Mouse (Mus musculus) stomach, embryonic 14.5 days (tissue): ENCODE data around the gene Mmp15. TPM values are rescaled to one million over a fixed set of nuclear protein-coding genes. Genes with fewer than 3 reads are reported as not detected.

Experiments
- ATAC-seq: fragments of 200-750 bp; cut with Nextera tagmentation; 2 replicates; pipeline ENCODE4 v1.8.0; 2017; ENCODE audit warnings: low read depth, moderate TSS enrichment; ENCODE audit not compliant: insufficient number of reproducible peaks, insufficient read depth, low FRiP score
- H3K27ac ChIP-seq: fragments of 300-500 bp; sonication (generic); 2 replicates; pipeline ENCODE4 v1.5.1; 2014; ENCODE audit warnings: mild to moderate bottlenecking, low read length, moderate library complexity, mixed read lengths
- H3K27me3 ChIP-seq: fragments of 300-500 bp; sonication (generic); 2 replicates; pipeline ENCODE4 v1.6.1; 2014; ENCODE audit warnings: low read length, control low read depth, mixed read lengths; ENCODE audit not compliant: control insufficient read depth, insufficient read depth
- H3K36me3 ChIP-seq: fragments of 300-500 bp; sonication (generic); 2 replicates; pipeline ENCODE4 v1.6.1; 2014; ENCODE audit warnings: mild to moderate bottlenecking, control low read depth, low read length, moderate library complexity, mixed read lengths; ENCODE audit not compliant: control insufficient read depth, insufficient read depth
- H3K4me1 ChIP-seq: fragments of 300-500 bp; sonication (generic); 2 replicates; pipeline ENCODE4 v1.6.1; 2014; ENCODE audit warnings: low read length, control low read depth, mixed read lengths; ENCODE audit not compliant: control insufficient read depth, insufficient read depth
- H3K4me2 ChIP-seq: fragments of 300-500 bp; sonication (generic); replicated peaks from 2 replicates; pipeline ENCODE4 v1.6.1; 2014; ENCODE audit warnings: low read depth, low read length, control low read depth
- H3K4me3 ChIP-seq: fragments of 300-500 bp; sonication (generic); 2 replicates; pipeline ENCODE4 v1.5.1; 2014; ENCODE audit warnings: low read depth, low read length, control low read depth
- H3K9ac ChIP-seq: fragments of 300-500 bp; sonication (generic); replicated peaks from 2 replicates; pipeline ENCODE4 v1.6.1; 2014; ENCODE audit warnings: low read depth, mild to moderate bottlenecking, control low read depth, low read length, moderate library complexity, mixed read lengths
- H3K9me3 ChIP-seq: fragments of 300-500 bp; sonication (generic); 2 replicates; pipeline ENCODE4 v1.6.1; 2016; ENCODE audit warnings: low read depth, low read length, control low read depth; ENCODE audit not compliant: control insufficient read depth
- WGBS: fragments of 180-500 bp; shearing (Covaris S2); extraction: QIAGEN DNeasy Blood & Tissue Kit; methylation state at CpG from one replicate; pipeline ENCODE4 v1.1.7; 2014; 5-methylcytosine and 5-hydroxymethylcytosine counted together
- polyA plus RNA-seq: library from polyadenylated mRNA; unstranded; fragments of >200 nt; fragmentation: Nextera tagmentation; extraction: Ambion mirVana; gene quantifications from 2 replicates; pipeline ENCODE4 v1.2.1, GENCODE M21; 2014

The Mmp15 gene
- 21.5 and 22.0 TPM in 2 replicates for polyA plus RNA-seq

- no peaks in the 10 kb centered on the region for H3K36me3 ChIP-seq
- H3K9ac ChIP-seq: peak within 1 kb of the TSS; percentile 80
- peak; percentile 82 for ATAC-seq
- H3K4me1 ChIP-seq: 0 out of 2 replicates have a peak, but pooled peaks cover 7% of the 10 kb centered on the region
- peak within 1 kb of the TSS; percentile 72 for H3K4me3 ChIP-seq
- H3K9me3 ChIP-seq: no peaks in the 10 kb centered on the region
- under 1% methylated on average over 67 of the region's 80 CpGs for WGBS
- peak within 1 kb of the TSS; percentile 81 for H3K27ac ChIP-seq
- 0 out of 2 replicates have a peak, but pooled peaks cover 2% of the 10 kb centered on the region for H3K27me3 ChIP-seq
- H3K4me2 ChIP-seq: peak within 1 kb of the TSS; percentile 76
Measured at GRCm38 (mm10) chr8:95352151-95352870, at the start of gene Mmp15. Gene Mmp15 (plus strand): TSS chr8:95352268.

GRCm38 (mm10) chr8:95302410-95302809 is 49.7 kb upstream of the Mmp15 start:
- no peak overlapping the region for H3K9ac ChIP-seq
- 15% methylated on average over 5 of the region's 5 CpGs for WGBS
- no peaks in the 10 kb centered on the region for H3K36me3 ChIP-seq
- no peak overlapping the region for H3K4me2 ChIP-seq
- H3K9me3 ChIP-seq: no peaks in the 10 kb centered on the region
- no peak for ATAC-seq
- H3K27me3 ChIP-seq: no peaks in the 10 kb centered on the region
- H3K27ac ChIP-seq: no peak overlapping the region
- no peak overlapping the region for H3K4me3 ChIP-seq
- H3K4me1 ChIP-seq: no peaks in the 10 kb centered on the region

GRCm38 (mm10) chr8:95305526-95305925 is 46.5 kb upstream of the Mmp15 start:
- ATAC-seq: no peak
- Histone ChIP-seq H3K4me2 (no peak overlapping the region), H3K4me1 (no peaks in the 10 kb centered on the region), H3K9me3 (no peaks in the 10 kb centered on the region), H3K4me3 (no peak overlapping the region), H3K27me3 (no peaks in the 10 kb centered on the region), H3K27ac (no peak overlapping the region), H3K36me3 (no peaks in the 10 kb centered on the region), H3K9ac (no peak overlapping the region)
- 55% methylated on average over 4 of the region's 4 CpGs for WGBS

DNA sequence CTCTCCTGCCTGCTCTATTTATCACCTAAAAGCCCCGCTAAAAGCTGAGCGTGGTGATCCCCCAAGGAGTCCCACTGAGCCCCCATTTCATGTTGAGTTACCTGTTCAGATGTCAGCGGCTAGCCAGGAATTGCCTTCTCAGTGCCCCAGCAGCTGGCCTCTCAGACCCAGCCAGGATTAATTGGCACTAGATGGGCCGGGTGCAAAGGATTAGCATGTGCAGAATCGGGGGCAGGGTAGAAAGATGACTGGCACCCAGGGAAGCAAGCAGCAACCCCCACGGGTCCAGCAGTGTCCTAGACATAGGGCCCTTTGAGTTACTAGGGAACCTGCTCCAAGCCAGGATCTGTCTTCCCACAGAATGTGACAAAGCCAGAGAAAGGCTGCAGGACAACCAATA is 45.6 kb upstream of the Mmp15 start, which contains the start of gene Cngb1:
Gene Cngb1 (minus strand): TSS at position 155 of the 400 bp plus-strand sequence.
- Histone ChIP-seq H3K9ac (no peak within 1 kb of the TSS), H3K4me1 (no peaks in the 10 kb centered on the region), H3K4me3 (no peak within 1 kb of the TSS), H3K36me3 (no peaks in the 10 kb centered on the region), H3K9me3 (no peaks in the 10 kb centered on the region), H3K27ac (no peak within 1 kb of the TSS), H3K27me3 (no peaks in the 10 kb centered on the region), H3K4me2 (no peak within 1 kb of the TSS)
- 41% methylated on average over 6 of the region's 6 CpGs for WGBS
- ATAC-seq: no peak

DNA sequence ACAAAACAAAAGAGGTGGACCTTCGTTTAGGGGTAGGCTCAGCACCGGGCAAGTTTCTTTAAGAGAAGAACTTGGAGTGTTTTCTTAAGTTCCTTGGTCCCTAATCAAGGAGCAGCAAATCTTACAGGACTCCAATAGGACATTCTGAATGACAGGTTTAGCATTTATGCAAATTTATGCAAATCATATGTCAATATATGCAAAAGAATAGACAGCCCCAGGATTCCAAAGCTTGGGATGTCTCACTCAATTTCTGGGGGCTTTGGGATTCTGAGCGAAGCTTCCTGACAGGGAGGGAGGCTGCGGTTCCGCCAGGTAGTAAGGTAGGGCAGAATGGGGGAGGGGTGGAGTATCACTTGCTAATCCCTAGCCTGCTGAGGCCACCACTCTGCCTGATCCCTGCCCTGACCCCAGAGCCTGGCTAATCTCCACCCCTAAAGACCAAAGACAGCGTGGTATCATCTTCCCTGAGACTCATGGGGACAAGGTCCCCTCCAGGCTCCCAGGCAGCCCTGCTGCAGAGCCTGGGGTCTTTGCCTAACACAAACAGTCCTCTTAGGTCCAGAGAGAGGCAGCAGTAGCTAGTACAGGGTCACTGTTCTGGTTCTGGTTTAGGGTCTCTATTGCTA is 41.6 kb upstream of the Mmp15 start, which contains the start of gene Tepp:
Gene Tepp (plus strand): TSS at position 225 of the 629 bp plus-strand sequence.
- Histone ChIP-seq H3K27ac (no peak within 1 kb of the TSS), H3K9me3 (no peaks in the 10 kb centered on the region), H3K4me2 (no peak within 1 kb of the TSS), H3K9ac (no peak within 1 kb of the TSS), H3K36me3 (no peaks in the 10 kb centered on the region), H3K27me3 (no peaks in the 10 kb centered on the region), H3K4me1 (no peaks in the 10 kb centered on the region), H3K4me3 (no peak within 1 kb of the TSS)
- no peak for ATAC-seq
- WGBS: 36% methylated on average over 6 of the region's 6 CpGs

- H3K4me3 ChIP-seq: no peak overlapping the region
- WGBS: 68% methylated on average over 18 of the region's 18 CpGs
- no peaks in the 10 kb centered on the region for H3K9me3 ChIP-seq
- H3K4me2 ChIP-seq: no peak overlapping the region
- H3K4me1 ChIP-seq: no peaks in the 10 kb centered on the region
- ATAC-seq: no peak
- no peaks in the 10 kb centered on the region for H3K27me3 ChIP-seq
- H3K36me3 ChIP-seq: no peaks in the 10 kb centered on the region
- no peak overlapping the region for H3K27ac ChIP-seq
- no peak overlapping the region for H3K9ac ChIP-seq
Measured at GRCm38 (mm10) chr8:95312836-95313235, 39.2 kb upstream of the Mmp15 start.

DNA sequence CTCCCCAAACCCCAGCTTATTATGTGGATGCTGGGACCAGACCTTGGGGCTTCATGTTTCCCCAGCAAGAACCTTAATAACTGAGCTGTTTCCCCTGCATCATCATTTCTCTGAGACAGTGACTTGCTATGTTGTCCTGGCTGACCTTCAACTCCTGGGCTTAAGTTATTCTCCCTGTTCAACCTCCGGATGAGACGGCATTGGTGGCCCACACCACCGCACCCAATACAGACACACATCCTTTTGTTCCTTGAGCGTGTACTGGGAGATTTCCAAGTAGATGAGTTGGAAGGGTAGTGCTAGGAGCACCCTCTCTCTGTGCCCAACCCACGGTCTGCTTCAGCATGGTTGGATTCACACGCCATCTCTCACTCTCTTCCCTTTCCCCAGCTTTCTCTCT is 38.2 kb upstream of the Mmp15 start:
- Histone ChIP-seq H3K9me3 (no peaks in the 10 kb centered on the region), H3K4me1 (no peaks in the 10 kb centered on the region), H3K27me3 (no peaks in the 10 kb centered on the region), H3K4me2 (no peak overlapping the region), H3K4me3 (no peak overlapping the region), H3K27ac (no peak overlapping the region), H3K9ac (no peak overlapping the region), H3K36me3 (no peaks in the 10 kb centered on the region)
- WGBS: 81% methylated on average over 6 of the region's 6 CpGs
- no peak for ATAC-seq

DNA sequence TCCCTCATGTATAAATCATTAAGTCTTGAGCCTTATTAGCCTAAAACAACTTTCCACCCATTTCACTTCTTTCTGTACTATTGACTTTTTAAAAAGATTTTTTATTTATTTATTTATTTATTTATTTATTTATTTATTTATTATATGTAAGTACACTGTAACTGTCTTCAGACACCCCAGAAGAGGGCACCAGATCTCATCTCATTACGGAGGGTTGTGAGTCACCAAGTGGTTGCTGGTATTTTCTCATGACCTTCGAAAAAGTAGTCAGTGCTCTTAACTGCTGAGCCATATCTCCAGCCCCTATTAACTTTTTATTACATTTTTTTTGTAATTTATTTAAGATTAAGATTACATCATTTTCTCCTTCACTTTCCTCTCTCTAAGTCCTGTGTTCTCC is 37.4 kb upstream of the Mmp15 start:
- no peak overlapping the region for H3K27ac ChIP-seq
- H3K9me3 ChIP-seq: no peaks in the 10 kb centered on the region
- H3K4me1 ChIP-seq: no peaks in the 10 kb centered on the region
- ATAC-seq: no peak
- no peak overlapping the region for H3K9ac ChIP-seq
- 78% methylated on average over 2 of the region's 2 CpGs for WGBS
- H3K4me2 ChIP-seq: no peak overlapping the region
- H3K4me3 ChIP-seq: no peak overlapping the region
- no peaks in the 10 kb centered on the region for H3K27me3 ChIP-seq
- no peaks in the 10 kb centered on the region for H3K36me3 ChIP-seq
